Mouse (Mus musculus): ENCODE results near the gene Slc28a2.
"Not testable (repeated sequence)": the region's sequence is repeated elsewhere in the genome, so short reads cannot be mapped to it uniquely, and the experiment has no call there.

Gene Slc28a2

DNA sequence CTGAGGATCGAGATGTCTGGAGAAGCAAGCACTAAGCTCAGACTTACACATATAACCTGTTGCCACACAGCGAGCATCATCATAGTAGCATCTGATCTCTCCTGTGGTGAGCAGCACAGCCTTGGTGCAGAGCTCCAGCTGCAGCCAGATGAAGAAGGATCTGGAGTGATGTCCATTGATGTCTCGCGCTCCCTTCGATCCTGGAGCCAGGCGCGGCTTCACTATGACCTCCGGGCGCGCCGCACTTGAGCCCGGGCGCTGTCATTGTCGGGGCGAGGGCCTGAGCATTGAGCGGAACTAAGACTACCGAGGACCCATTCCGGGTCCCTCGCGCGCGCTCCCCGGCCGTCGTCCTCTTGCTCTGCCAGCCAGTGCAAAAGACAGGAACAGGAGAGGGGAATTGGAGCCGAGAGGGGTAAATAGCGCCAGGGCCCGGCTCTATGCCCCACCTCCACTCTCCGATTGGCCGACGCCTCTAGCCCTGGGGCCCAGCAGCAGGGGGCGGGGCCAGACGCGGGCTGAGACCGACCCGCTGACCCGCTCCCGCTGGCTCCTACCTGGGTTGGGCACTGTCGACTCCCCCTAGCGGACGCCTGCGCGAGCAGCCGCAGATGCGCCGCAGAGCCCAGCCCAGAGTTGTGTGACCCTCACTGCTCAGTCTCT, 41.2 kb downstream of the Slc28a2 start:
- CTCF ChIA-PET = interaction anchor here (0.6 to 0.7 kb wide), 2 partner anchors 14 to 96 kb away, joined by 3 to 4 read pairs; no protein-coding TSS in a partner anchor

DNA sequence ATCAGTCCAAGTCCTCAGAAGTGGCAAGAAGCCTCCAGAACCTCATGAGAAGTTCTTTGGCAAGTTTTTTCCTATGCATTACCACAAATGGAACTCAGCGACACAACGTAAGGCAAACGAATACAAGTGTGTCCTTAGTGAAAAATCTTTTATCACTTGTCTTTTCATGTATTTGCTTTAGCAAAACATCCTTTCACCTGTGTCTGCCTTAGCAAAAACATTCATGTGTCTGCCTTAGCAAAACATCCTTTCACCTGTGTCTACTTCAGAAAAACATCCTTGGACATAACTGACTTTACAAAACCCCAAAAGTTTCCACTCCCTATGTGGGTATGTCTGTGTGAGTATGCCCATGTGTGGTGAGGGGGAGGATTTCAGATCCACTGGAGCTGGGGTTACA, 42.9 kb downstream of the Slc28a2 start:
- CTCF ChIA-PET = no interaction called here

DNA sequence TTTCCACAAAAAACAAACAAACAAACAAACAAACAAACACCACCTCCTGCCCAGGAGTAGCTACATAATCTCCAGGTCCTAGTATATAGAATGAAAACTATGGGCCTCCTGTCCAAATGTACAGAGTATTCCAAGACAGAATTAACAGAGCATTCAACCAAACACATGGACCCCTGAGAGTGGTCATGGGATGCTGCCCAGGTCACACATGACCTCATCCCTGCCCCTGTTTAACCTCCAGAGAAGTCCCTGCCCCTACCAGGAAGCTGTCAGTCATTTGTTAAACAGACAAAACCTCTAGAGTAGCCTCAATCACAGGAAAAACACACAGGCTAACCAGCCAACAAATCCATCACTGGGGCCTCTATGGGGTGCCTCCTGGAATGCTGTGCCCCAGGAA, 50.3 kb downstream of the Slc28a2 start:
- CTCF ChIA-PET = no interaction called here

DNA sequence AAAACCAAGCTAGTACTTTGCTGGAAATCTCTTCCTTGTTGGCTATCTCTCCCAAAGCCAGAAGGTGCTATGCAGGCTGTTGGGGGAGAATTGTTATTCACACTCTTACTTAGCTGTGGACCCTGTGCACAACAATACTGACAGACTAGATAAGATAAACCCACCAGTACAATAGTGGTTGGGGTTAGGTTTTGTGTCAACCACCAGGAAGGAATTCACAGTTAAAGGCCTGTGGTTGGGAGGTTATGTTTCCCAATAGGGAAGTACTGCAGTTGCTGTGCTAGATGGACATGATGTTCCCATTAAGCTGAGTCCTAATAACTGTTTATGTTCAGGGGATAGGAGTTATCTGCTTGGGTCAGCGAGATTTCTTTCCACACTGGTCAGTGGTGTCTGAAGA, 57.5 kb downstream of the Slc28a2 start:
- CTCF ChIA-PET = not testable (repeated sequence)

DNA sequence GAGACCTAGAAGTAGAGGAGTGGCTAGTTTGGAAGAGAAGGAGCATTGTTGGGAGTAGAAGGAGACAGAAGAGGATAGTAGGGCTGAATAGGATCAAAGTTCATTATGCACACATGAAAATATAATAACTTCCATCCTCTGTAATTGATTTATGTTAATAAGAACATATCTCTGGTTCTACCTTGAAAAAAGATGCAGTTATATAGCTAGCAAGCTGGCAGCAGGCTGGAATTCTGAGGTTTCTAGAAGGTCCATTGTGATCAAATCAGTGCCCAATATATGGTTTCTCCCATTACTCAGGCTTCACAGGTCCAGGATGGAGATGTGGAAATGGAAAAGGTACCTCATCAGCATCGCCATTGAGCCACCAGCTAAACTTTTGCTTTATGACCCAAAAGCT, 58.4 kb downstream of the Slc28a2 start, which contains the start of gene Gm14085:
Gm14085 (plus strand) TSS at position 301 of the 400 bp plus-strand sequence.
- CTCF ChIA-PET = interaction anchor here (0.6 kb wide), 1 partner anchor 19 kb away, joined by 5 read pairs; no protein-coding TSS in a partner anchor

DNA sequence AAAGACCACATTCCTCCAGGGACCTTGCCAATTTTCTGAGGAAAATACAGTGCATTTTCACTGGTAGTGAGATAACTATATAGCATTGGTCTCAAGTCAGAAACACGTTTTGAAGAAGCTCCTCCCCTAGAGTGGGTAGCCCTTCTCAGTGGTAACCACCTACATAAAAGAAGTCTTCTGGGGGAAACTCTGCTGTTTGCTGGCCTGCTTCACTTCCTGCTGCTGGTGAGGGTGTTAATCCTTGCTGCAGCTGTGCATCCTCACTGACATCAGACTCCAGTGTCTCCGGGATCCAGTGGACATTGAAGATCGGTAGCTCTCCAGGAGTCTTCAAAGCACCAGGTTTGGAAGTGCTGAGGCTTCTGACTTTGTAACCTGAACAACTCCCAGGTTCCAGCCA, 59.4 kb downstream of the Slc28a2 start:
- CTCF ChIA-PET = interaction anchor here (0.5 kb wide), 1 partner anchor 88 kb away, joined by 4 read pairs; no protein-coding TSS in a partner anchor

DNA sequence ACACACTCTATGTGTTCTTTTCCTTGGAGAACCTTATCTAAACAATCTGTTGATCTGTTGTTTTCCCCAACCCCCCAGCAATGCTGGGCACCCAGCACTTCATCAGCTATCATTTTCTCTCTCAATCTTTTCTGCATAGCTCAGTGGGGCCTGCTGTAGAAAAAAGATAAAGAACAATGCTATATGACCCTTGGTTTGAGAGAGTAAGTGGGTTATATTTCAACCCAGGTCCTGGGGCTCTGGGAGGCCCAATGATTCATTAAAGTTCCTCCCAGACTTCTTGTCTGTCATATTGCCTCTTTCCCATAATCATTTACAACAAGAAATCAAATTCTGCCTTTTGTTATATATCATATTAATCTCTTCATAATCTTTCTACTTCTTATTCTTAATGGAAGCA, 59.8 kb downstream of the Slc28a2 start:
- CTCF ChIA-PET = not testable (repeated sequence)

DNA sequence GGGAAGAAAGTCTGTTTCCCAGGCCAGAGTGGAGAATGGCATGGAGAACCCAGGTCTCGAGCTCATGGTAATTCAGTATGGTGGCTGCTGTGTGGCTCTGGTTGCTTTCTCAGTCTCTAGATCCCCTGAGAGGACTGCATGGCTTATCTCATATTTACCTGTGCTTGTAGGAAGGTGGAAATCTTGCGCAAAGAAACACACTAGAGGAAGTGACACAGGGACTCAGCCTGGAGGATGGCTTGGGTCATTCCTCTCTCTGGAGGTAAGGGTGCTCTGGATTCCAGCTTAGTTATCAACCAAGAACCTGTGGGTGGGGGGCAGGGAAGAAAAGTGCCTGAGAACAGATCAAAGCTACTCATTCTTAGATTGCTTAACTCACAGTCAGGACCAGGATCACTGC, 60.4 kb downstream of the Slc28a2 start:
- CTCF ChIA-PET = no interaction called here
